Mouse (Mus musculus): ENCODE measurements around the gene Pip5k1b. TPM values are rescaled to one million over a fixed set of nuclear protein-coding genes. Genes with fewer than 3 reads are reported as not detected.

Pip5k1b gene
- total RNA-seq, 4 experiments from 2014 or later: 18.2 to 21.0 (median 20.2) TPM

Other genes starting within 250 kb of the Pip5k1b start
- 10 to 100 TPM; 28.0 to 37.9 (median 33.5) TPM for gene Fam122a, start 78.5 kb downstream of the Pip5k1b start, total RNA-seq (2022)
- under 1 TPM; 0.09 to 0.24 (median 0.16) TPM for gene Tmem252, start 118.1 kb upstream of the Pip5k1b start, total RNA-seq (2022)